Mouse (Mus musculus) C2C12 (cell line): ENCODE measurements around the gene Ahdc1.

ENCODE experiments used
- CTCF ChIP-seq: IDR thresholded peaks from one replicate; pipeline ENCODE4 v1.5.1; 2011; ENCODE audit not compliant: control insufficient read depth, insufficient read depth, insufficient read length
- MAX ChIP-seq: IDR thresholded peaks from one replicate; pipeline ENCODE4 v1.6.1; 2011; ENCODE audit warnings: mild to moderate bottlenecking, control low read depth
- MYOD1 ChIP-seq: IDR thresholded peaks from one replicate; pipeline ENCODE4 v1.6.1; 2011; ENCODE audit warnings: low read depth; ENCODE audit not compliant: control insufficient read depth, insufficient read length
- USF1 ChIP-seq: IDR thresholded peaks from one replicate; pipeline ENCODE4 v1.6.1; 2011; ENCODE audit warnings: low read depth, mild to moderate bottlenecking, control low read depth, moderate library complexity

DNA sequence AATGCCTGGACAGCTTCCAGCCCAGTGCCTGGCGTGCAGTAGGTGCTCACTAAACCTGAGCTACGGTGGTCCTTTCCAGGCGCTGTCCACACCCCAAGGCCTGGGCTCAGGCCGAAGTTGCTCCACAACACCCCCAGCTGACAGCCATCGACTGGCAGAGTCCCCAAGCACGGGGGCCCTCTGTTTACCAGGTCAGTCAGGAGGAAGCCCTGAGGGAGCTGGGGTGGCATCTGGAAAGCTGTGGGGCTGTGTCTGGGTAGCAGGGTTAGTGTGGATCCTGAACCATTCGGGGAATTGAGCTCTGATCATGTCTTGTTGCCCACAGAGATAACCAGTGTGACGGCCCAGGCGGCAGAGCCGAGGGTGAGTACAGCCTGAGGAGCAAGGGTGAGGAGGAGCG, 49.6 kb downstream of the Ahdc1 start:
- TF ChIP-seq MAX, result no peak
- no peak for TF ChIP-seq USF1
- TF ChIP-seq CTCF, result no peak
- no peak for TF ChIP-seq MYOD1
